Mouse (Mus musculus) megakaryocyte, embryonic 14.5 days (primary cell): ENCODE results near the gene Il12rb1.

ENCODE experiments used
- FLI1 ChIP-seq: IDR thresholded peaks from 2 replicates; pipeline ENCODE4 v1.6.1; 2012; ENCODE audit warnings: low read length, inconsistent platforms, mixed read lengths
- GATA1 ChIP-seq: IDR thresholded peaks from 3 replicates; pipeline ENCODE4 v1.6.1; 2012; ENCODE audit warnings: mixed read lengths, low read length, inconsistent platforms, borderline replicate concordance

GRCm38 (mm10) chr8:70869601-70870041, 61.4 kb downstream of the Il12rb1 start:
- TF ChIP-seq GATA1: no peak
- no peak for TF ChIP-seq FLI1
